Mouse (Mus musculus) regulatory T cell (primary cell): ENCODE results near the gene Axdnd1.

Experiments
- in situ Hi-C: fragments of 300-600 bp; cut with MboI, MseI; formaldehyde crosslinking; loops from one replicate; pipeline ENCODE4 v1.15.1; 2025; ENCODE audit warnings: high pct_unique_total_duplicates

The Axdnd1 gene

GRCm38 (mm10) chr1:156420671-156421297 is at the start of gene Axdnd1:
Axdnd1 (minus strand) TSS chr1:156421159.
- in situ Hi-C loops = no loop called here

DNA sequence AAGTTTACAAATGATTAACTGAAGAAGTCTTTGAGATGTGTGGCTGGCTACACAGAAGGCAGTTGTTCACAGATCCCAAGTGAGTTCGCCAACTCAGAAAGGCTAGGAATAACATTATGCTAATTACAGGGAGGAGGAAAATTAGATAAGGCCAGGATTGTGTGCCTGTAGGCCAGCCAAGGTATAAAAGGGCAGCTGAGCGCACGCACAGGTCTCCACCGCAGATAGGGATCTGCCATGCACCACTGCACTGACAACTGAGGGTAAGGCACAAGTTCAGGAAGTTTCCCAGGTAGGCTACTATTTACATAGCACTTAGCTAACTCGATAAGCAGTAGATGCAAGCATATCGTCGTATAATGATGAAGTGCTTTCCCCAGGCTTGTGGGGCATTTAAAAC is 49.6 kb upstream of the Axdnd1 start:
- in situ Hi-C loops = no loop called here

GRCm38 (mm10) chr1:156468576-156468975 is 47.6 kb upstream of the Axdnd1 start:
- in situ Hi-C loops = no loop called here

GRCm38 (mm10) chr1:156467655-156468255 is 46.8 kb upstream of the Axdnd1 start:
- in situ Hi-C loops = no loop called here

- in situ Hi-C loops = no loop called here
Observed at GRCm38 (mm10) chr1:156464963-156465362, 44.0 kb upstream of the Axdnd1 start.

GRCm38 (mm10) chr1:156463981-156464853 is 43.3 kb upstream of the Axdnd1 start:
- in situ Hi-C loops = no loop called here

GRCm38 (mm10) chr1:156462273-156462991 is 41.5 kb upstream of the Axdnd1 start:
- in situ Hi-C loops = no loop called here

DNA sequence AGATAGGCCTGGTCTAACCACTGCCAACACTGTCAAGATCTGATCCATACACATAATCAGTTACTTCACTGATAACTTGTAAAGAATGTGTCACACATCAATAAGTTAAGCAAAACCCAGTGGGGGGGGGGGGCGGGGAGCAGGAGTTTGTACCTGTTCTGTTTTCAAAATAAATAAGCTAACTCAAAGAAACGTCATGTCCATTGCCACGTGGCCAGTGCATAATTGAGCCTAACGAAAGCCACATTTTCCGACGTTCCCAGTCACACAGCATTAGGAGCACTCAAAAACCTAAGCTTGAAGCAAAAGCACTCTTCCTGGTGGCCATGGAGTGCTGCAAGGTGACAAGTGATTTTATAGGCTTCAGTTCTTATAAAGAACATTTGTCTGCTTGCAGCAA is 40.1 kb upstream of the Axdnd1 start:
- in situ Hi-C loops = no loop called here

- in situ Hi-C loops = no loop called here
Observed at GRCm38 (mm10) chr1:156460216-156460615, 39.3 kb upstream of the Axdnd1 start.

DNA sequence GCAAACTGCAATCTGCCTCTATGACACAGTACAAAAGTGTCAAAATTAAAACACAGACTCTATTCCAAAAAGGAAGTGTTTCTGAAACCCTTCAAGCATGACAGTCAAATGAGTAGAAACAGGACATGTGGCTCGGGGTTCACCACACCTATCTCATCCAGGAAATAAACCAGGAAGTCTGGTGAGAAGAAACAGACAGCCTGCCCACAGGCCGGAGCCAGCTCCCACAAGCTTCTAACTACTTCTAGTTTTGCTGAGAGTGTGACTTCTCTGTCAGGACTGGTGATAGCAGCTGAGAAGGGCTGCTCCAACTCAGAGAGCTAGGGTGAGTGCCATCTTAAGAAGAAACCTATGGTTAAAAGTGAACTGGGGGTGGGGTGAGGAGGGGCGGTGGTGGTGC is 38.7 kb upstream of the Axdnd1 start:
- in situ Hi-C loops = no loop called here

DNA sequence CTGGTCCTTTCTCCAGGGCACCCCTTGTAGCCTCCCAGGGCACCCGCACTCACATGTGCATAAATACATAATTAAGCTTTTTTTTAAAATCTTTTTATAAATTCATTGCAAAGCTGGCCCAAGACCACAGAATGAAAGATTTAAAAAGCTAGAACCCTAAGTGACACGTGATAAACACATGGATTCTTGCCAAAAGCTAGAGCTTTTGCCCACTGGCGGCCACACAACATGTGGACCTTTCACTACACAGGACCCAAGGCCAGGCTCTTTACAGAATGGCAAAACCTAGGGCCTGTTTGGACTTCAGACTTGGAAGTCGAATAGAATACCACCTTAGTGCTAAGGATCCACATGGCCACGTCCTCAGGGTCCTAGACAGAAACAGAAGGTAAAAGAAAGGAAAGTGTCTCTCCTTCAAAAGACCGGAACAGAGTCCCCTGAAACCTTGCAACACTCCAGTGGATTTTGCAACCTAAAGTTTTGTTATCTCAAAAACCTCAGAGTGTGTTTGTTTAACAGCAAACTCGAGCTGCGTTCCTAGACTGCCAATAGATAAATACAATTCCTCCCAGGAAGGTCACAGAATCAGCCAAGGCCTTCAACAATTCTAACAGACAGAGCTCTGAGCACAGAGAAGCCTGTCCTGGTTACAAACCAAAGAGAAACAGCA is 37.6 kb upstream of the Axdnd1 start:
- in situ Hi-C loops = no loop called here

- in situ Hi-C loops = no loop called here
Observed at GRCm38 (mm10) chr1:156455005-156455758, 34.2 kb upstream of the Axdnd1 start.

DNA sequence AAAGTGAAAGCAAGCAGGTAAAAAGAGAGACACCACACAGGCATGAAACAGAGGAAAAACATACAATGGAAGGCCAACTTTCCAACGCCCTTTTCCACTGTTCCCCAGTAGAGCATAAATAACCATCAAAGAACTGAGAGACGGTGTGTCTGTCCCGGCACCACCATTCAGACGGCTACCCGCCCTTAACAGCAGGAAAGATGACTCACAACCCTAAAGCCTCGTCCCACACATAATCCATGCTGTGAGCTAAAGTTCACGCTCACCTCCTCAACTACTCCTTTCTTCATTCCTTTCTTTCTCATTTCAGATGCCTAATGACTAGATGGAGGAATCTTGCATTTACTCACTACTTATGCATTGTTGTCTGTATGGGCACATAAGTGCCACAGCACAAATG is 33.4 kb upstream of the Axdnd1 start:
- in situ Hi-C loops = no loop called here

DNA sequence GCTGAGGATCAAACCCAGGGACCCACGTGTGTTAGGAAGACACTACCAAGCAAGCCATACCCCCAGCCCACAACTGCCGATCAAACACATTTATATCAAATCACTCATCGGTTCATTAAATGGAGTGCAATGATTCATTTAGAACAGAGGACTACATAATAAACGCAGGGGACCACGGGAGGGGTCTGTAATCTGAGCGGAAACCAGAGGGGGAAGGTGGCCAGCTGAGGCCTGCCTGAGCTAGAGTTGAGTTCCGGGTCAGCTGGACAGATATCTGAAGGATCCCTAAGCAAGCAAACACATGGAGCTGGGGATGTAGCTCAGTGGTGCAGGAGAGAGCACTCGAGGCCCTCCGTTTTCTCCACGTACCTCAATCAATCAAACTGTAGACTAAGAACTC is 32.9 kb upstream of the Axdnd1 start:
- in situ Hi-C loops = no loop called here

GRCm38 (mm10) chr1:156450478-156450877 is 29.5 kb upstream of the Axdnd1 start:
- in situ Hi-C loops = no loop called here

DNA sequence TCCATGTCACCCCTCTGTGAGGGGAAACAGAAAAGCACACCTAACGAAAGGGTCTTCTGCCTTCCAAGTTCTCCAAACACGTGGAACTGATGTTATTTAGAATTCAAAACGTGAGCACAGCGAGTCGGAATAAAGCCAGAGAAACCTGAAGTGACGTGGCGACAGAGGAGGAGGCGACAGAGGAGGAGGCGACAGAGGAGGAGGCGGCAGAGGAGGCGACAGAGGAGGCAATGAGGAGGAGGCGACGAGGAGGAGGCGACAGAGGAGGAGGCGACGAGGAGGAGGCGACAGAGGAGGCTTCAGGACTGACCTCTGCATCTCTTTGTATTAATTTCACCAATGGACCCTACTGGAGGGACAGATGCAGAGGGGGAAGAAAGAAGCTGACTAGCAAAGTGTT is 28.7 kb upstream of the Axdnd1 start:
- in situ Hi-C loops = no loop called here

GRCm38 (mm10) chr1:156449089-156449488 is 28.1 kb upstream of the Axdnd1 start:
- in situ Hi-C loops = no loop called here

- in situ Hi-C loops = no loop called here
Observed at GRCm38 (mm10) chr1:156445049-156445448, 24.1 kb upstream of the Axdnd1 start.

DNA sequence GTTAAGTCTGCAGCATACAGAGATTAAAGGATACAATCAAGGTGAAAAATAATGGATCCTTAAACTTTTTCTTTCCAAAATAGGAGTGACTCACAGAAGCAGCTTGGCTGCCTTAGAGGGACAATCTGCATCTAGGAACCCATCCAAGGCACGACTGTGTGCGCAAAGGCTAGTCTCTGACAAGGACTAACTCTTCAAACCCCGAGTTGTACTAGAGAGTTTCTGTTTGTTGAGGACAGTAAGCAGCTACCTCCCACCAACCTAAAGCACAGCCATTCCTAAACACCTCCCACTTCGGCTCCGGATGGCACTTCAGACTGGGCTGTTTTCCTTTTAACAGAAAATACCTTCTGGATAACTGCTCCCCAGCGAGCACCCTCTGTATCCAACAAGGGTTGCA is 21.8 kb upstream of the Axdnd1 start:
- in situ Hi-C loops = no loop called here

DNA sequence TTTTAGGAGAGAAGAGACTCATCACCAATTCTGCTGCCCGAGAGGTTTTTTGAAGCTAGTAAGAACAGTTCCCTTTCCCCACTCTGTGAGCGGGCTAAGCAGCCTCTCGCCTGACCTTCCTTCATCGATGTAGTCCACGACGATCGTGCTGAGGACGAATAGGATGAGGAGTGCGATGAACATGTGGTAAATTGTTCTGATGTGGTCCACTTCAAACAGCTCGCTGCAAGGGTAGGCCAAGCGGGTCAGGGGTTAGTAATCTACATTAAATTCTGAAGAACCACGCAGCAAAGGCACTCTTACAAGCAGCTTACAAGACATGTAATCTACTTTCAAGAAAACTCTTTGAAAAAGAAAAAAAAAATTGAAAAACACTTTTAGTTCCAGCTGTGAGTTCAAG is 21.3 kb upstream of the Axdnd1 start:
- in situ Hi-C loops = no loop called here

GRCm38 (mm10) chr1:156437726-156438125 is 16.8 kb upstream of the Axdnd1 start:
- in situ Hi-C loops = no loop called here
